Mouse (Mus musculus) heart, postnatal 4 days (tissue): Measurements from ENCODE around the gene Tfap4. TPM values are rescaled to one million over a fixed set of nuclear protein-coding genes. Genes with fewer than 3 reads are reported as not detected.
"Not testable (repeated sequence)": the region's sequence is repeated elsewhere in the genome, so short reads cannot be mapped to it uniquely, and the experiment has no call there.

Experiments
- DNase-seq: peaks from one replicate; pipeline ENCODE4 v3.0.0; 2021
- total RNA-seq, 2 experiments: library from RNA; stranded (reverse); gene quantifications; 2 replicates each; pipeline ENCODE4 v1.2.3; 2021

Tfap4 gene
- total RNA-seq, 2 experiments from 2014 or later: 3.5 to 4.7 TPM

- DNase-seq: peak; percentile 74
These were observed 33.5 kb upstream of the Tfap4 start for GRCm38 (mm10) chr16:4592909-4593875.

- DNase-seq: no peak
These were observed 30.6 kb upstream of the Tfap4 start for GRCm38 (mm10) chr16:4590236-4590635.

- DNase-seq: no peak
These were observed 28.0 kb upstream of the Tfap4 start for GRCm38 (mm10) chr16:4587516-4588210.

GRCm38 (mm10) chr16:4586531-4587123 lies 27.0 kb upstream of the Tfap4 start:
- DNase-seq: peak; percentile 98

- DNase-seq: no peak
These were observed 26.2 kb upstream of the Tfap4 start for GRCm38 (mm10) chr16:4585642-4586530.

- no peak for DNase-seq
These were observed 24.8 kb upstream of the Tfap4 start for GRCm38 (mm10) chr16:4584438-4584837.

GRCm38 (mm10) chr16:4583807-4584206 lies 24.2 kb upstream of the Tfap4 start:
- DNase-seq: no peak

- not testable (repeated sequence) for DNase-seq
These were observed 21.5 kb upstream of the Tfap4 start for GRCm38 (mm10) chr16:4581179-4581578.

- no peak for DNase-seq
These were observed 19.0 kb upstream of the Tfap4 start for GRCm38 (mm10) chr16:4578630-4579029.

- no peak for DNase-seq
These were observed 17.2 kb upstream of the Tfap4 start for GRCm38 (mm10) chr16:4576873-4577272.

GRCm38 (mm10) chr16:4576038-4576437 lies 16.4 kb upstream of the Tfap4 start:
- DNase-seq: no peak

GRCm38 (mm10) chr16:4570737-4571136 lies 11.1 kb upstream of the Tfap4 start:
- peak; percentile 17 for DNase-seq

GRCm38 (mm10) chr16:4567912-4568311 lies 8.3 kb upstream of the Tfap4 start:
- peak; percentile 93 for DNase-seq

- DNase-seq: peak; percentile 77
These were observed 695 bp upstream of the Tfap4 start for GRCm38 (mm10) chr16:4560145-4560952.

- peak; percentile 68 for DNase-seq
These were observed 548 bp downstream of the Tfap4 start for GRCm38 (mm10) chr16:4558980-4559631.

GRCm38 (mm10) chr16:4558384-4558979 lies 1.2 kb downstream of the Tfap4 start:
- peak; percentile 89 for DNase-seq

- peak; percentile 63 for DNase-seq
These were observed 1.7 kb downstream of the Tfap4 start for GRCm38 (mm10) chr16:4557949-4558348.

- DNase-seq: no peak
These were observed 2.6 kb downstream of the Tfap4 start for GRCm38 (mm10) chr16:4557085-4557484.

- no peak for DNase-seq
These were observed 4.1 kb downstream of the Tfap4 start for GRCm38 (mm10) chr16:4555555-4555954.
